In the genomic region with DNA sequence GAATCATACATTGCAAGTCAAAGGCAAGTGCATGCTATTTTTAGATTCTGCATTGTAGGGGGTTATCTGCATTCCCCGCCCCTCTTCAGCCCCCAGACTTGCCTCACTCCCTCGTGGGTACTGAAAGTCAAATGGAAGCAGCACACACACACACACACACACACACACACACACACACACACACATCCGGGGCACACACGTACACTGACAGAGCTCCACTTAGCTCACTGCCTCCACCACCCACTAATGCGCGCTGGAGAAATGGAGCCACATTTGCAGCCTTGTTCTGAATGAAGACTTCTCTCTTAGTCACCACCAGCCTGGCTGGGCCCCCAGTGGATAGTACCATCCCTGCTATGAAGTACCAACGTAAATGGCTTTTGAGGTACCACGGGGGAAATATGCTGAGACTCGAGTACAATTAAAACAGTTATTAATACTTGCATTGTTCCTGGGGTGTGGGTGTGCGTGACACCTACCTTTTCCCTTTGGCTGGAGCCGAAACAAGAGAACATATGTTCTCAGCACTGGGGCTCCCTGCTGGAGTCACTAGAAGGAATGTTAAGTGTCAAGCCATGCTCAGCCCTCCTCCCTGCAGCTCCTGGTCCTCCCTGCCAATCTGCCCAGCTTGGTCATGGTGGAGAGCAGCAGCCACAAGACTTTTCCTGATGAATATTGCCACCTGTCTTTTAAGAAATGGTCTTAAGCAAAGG, we compare ENCODE assay signal across 15 mouse cellular contexts.
DNase-seq lines count a peak whose midpoint lies in the region; ATAC-seq and TF ChIP-seq lines count a peak whose summit lies in the region.
"Had no signal": no experiment of that assay in that cellular context is flagged by ENCODE, and none has a peak within 500 bp of the region (broad histone marks: within the 10 kb centered on the region; RNA-seq: fewer than 3 reads in every experiment).

No protein-coding gene starts in this region.

- no peak; the same call in 1 of the 2 replicates for ATAC-seq in heart, embryonic 13.5 days (ENCODE audit: extremely low read depth, insufficient number of reproducible peaks, low FRiP score, low TSS enrichment)
- peak; percentile 25; the same call in 1 of the 2 replicates for ATAC-seq in lung, postnatal 0 days
- ATAC-seq in kidney, embryonic 14.5 days (ENCODE audit: low FRiP score, low TSS enrichment), result no peak

- no peaks in the 10 kb centered on the region for H3K36me3 ChIP-seq in heart, embryonic 13.5 days
- no peaks in the 10 kb centered on the region for H3K36me3 ChIP-seq in heart, adult 2 months (ENCODE audit: control insufficient read depth, insufficient read depth, low read length)
- no peaks in the 10 kb centered on the region for H3K36me3 ChIP-seq in lung, postnatal 0 days (ENCODE audit: insufficient read depth, low read length)
- no peaks in the 10 kb centered on the region for H3K36me3 ChIP-seq in kidney, embryonic 14.5 days (ENCODE audit: control insufficient read depth, insufficient read depth, low read length)
- H3K36me3 ChIP-seq: embryonic facial prominence, embryonic 15.5 days; limb, embryonic 12.5 days had no signal

- no peak overlapping the region for H3K4me3 ChIP-seq in heart, embryonic 13.5 days
- no peak overlapping the region for H3K4me3 ChIP-seq in heart, adult 2 months
- H3K4me3 ChIP-seq in lung, postnatal 0 days (ENCODE audit: low read depth, low read length), result no peak overlapping the region
- H3K4me3 ChIP-seq in kidney, embryonic 14.5 days (ENCODE audit: low read length), result no peak overlapping the region
- H3K4me3 ChIP-seq: embryonic facial prominence, embryonic 15.5 days; limb, embryonic 12.5 days had no signal

- peak overlapping the region; percentile 47 for H3K4me2 ChIP-seq in heart, embryonic 13.5 days
- no peak overlapping the region for H3K4me2 ChIP-seq in lung, postnatal 0 days (replicated peaks; ENCODE audit: low read depth, low read length)
- H3K4me2 ChIP-seq in kidney, embryonic 14.5 days (replicated peaks; ENCODE audit: low read depth, low read length), result no peak overlapping the region
- H3K4me2 ChIP-seq: embryonic facial prominence, embryonic 15.5 days; limb, embryonic 12.5 days had no signal

- no peak overlapping the region for H3K9ac ChIP-seq in heart, embryonic 13.5 days
- H3K9ac ChIP-seq in heart, adult 2 months (ENCODE audit: low read depth, low read length), result no peak overlapping the region
- no peak overlapping the region for H3K9ac ChIP-seq in lung, postnatal 0 days (replicated peaks; ENCODE audit: low read depth)
- H3K9ac ChIP-seq in kidney, embryonic 14.5 days (ENCODE audit: low read depth, low read length), result no peak overlapping the region
- H3K9ac ChIP-seq: embryonic facial prominence, embryonic 15.5 days; limb, embryonic 12.5 days had no signal

- H3K79me2 ChIP-seq in heart, adult 2 months (replicated peaks; ENCODE audit: control insufficient read depth, insufficient read depth, low read length), result no peaks in the 10 kb centered on the region

- H3K27me3 ChIP-seq in heart, embryonic 13.5 days (replicated peaks), result no peaks in the 10 kb centered on the region
- H3K27me3 ChIP-seq in heart, adult 2 months (ENCODE audit: control insufficient read depth, insufficient read depth, low read length), result no peaks in the 10 kb centered on the region
- H3K27me3 ChIP-seq in lung, postnatal 0 days (replicated peaks; ENCODE audit: insufficient read depth, low read length), result no peaks in the 10 kb centered on the region
- no peaks in the 10 kb centered on the region for H3K27me3 ChIP-seq in kidney, embryonic 14.5 days (ENCODE audit: control insufficient read depth, insufficient read depth, low read length)
- H3K27me3 ChIP-seq: CH12.LX; embryonic facial prominence, embryonic 15.5 days had no signal

- H3K27ac ChIP-seq in heart, embryonic 13.5 days (replicated peaks), result peak overlapping the region; percentile 83
- H3K27ac ChIP-seq in heart, adult 2 months, result no peak overlapping the region
- H3K27ac ChIP-seq in lung, postnatal 0 days (ENCODE audit: low read length), result no peak overlapping the region
- no peak overlapping the region for H3K27ac ChIP-seq in kidney, embryonic 14.5 days (ENCODE audit: low read depth, low read length)
- H3K27ac ChIP-seq: embryonic facial prominence, embryonic 15.5 days; limb, embryonic 12.5 days had no signal

- no peaks in the 10 kb centered on the region for H3K9me3 ChIP-seq in heart, embryonic 13.5 days
- H3K9me3 ChIP-seq in lung, postnatal 0 days (ENCODE audit: low read length), result no peaks in the 10 kb centered on the region
- H3K9me3 ChIP-seq in kidney, embryonic 14.5 days (ENCODE audit: control insufficient read depth, low read length), result no peaks in the 10 kb centered on the region
- H3K9me3 ChIP-seq: embryonic facial prominence, embryonic 15.5 days; limb, embryonic 12.5 days had no signal

- DNase-seq in heart, adult 2 months, result no peak
- DNase-seq in lung, postnatal 0 days (ENCODE audit: low spot score), result no peak
- no peak for DNase-seq in lung, postnatal 4 days
- DNase-seq in frontal cortex, postnatal 10 days (ENCODE audit: low spot score in 2 of 2), result peak; percentile 27 to 46
- peak; percentile 79 for DNase-seq in right cerebral cortex, postnatal 36 days (ENCODE audit: low spot score in 2 of 2)
- DNase-seq in adrenal gland, postnatal 25 days, result no peak
- DNase-seq: gastrocnemius, postnatal 36 days; kidney, adult 2 months; lung, postnatal 36 days; thymus, adult 18-20 months had no signal

- H3K4me1 ChIP-seq in heart, embryonic 13.5 days, result peaks cover 37% of the 10 kb centered on the region
- H3K4me1 ChIP-seq in heart, adult 2 months (ENCODE audit: control insufficient read depth, insufficient read depth, low read length), result no peaks in the 10 kb centered on the region
- no peaks in the 10 kb centered on the region for H3K4me1 ChIP-seq in lung, postnatal 0 days (ENCODE audit: insufficient read depth, low read depth, low read length)
- no peaks in the 10 kb centered on the region for H3K4me1 ChIP-seq in kidney, embryonic 14.5 days (ENCODE audit: control insufficient read depth, insufficient read depth, low read length)

- no peak for TF ChIP-seq EP300 in heart, adult 2 months (IDR thresholded peaks at IDR 0.05; ENCODE audit: insufficient read depth, low read depth, low read length)
- no peak for TF ChIP-seq EP300 in lung, postnatal 0 days (IDR thresholded peaks at IDR 0.05)

- TF ChIP-seq POLR2A in heart, adult 2 months (IDR thresholded peaks at IDR 0.05; ENCODE audit: insufficient read depth, low read depth, low read length), result no peak

- no peak for TF ChIP-seq CTCF in heart, adult 2 months (IDR thresholded peaks at IDR 0.05)
- TF ChIP-seq CTCF in lung, postnatal 0 days (IDR thresholded peaks at IDR 0.05), result no peak

- intact Hi-C loops in heart, adult 2 months (cut with DNase I), result no loop called here

- WGBS in heart, embryonic 13.5 days, result 42% methylated on average over 11 of the region's 11 CpGs
- WGBS in heart, adult 2 months, result 58% methylated on average over 11 of the region's 11 CpGs
- WGBS in lung, postnatal 0 days, result 54% methylated on average over 11 of the region's 11 CpGs
- 82% methylated on average over 11 of the region's 11 CpGs for WGBS in kidney, embryonic 14.5 days

Comparison
In these comparisons a context has a peak if more than half of its experiments do, and no peak if none do; other contexts are left out.
1. DNase-seq: peak in frontal cortex, postnatal 10 days (2 of 2) and right cerebral cortex, postnatal 36 days (2 of 2); none in heart, adult 2 months (0 of 2), lung, postnatal 0 days (single experiment), lung, postnatal 4 days (0 of 2) and adrenal gland, postnatal 25 days (single experiment).